Mouse (Mus musculus) ES-Bruce4 (cell line): ENCODE results near the gene Palm3.

Experiments used
- EP300 ChIP-seq: IDR thresholded peaks from 2 replicates; pipeline ENCODE4 v1.6.1; 2011; ENCODE audit warnings: low read depth, low read length; ENCODE audit not compliant: insufficient read depth
- POLR2A ChIP-seq: IDR thresholded peaks from one replicate; pipeline ENCODE4 v1.8.1; 2011; ENCODE audit warnings: low read length; ENCODE audit not compliant: insufficient read depth

DNA sequence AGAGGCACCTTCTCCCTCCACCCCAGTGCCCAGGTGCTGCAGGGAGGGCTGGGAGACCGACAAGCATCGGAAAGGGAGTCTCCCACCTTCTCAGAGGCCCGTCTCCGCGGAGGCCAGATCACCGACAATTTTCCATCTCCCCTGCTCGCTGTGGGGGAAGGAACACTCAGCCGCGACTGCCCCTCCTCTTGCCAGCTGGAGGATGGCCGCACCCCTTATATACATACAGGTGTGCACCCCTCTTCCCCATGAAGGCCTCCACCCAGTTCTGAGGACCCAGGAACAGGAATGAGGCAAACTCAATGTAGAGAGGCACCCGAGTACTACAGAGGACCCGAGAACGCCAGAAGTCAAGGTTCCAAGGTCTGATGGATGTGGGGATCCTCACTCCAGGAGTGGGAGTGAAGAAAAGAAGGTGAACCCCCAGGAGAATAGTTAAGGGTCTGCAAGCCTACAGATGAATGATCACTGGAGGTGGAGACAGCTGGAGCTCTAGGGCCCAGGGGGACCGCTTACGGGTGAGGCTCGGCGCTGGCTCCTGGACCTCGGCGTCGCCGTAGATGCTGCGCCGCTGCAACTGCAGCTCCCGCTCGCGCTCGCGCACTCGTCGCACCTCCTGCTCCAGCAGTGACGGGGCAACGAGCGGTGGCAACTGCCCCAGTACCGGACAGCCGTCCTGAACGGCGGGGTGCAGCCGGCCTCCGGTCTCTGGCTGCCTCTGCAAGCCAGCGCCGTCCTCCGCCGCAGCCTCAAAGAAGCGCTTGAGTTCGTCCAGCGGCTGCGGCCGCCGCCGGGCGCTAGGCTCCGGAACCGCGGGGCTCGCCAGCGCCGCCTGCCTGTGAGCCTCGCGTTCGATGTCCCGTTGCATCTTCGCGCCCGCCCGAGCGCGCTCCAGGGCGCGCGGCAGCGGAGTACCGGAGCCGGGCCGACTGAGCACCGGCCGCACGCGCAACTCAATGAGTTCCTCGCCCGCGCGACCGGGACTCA, 10.4 kb upstream of the Palm3 start:
- TF ChIP-seq EP300 (no peak), POLR2A (no peak)
